Mouse (Mus musculus) kidney, postnatal 36 days (tissue): ENCODE data around the gene Fip1l1.
A peak's percentile ranks its signal among the peaks of the same experiment; 100 is the strongest.

Experiments
- DNase-seq, 2 experiments: peaks; one replicate each; pipeline ENCODE4 v3.0.0; 2021 to 2022; ENCODE audit warnings: mixed read lengths in 2 of 2

Gene Fip1l1

DNA sequence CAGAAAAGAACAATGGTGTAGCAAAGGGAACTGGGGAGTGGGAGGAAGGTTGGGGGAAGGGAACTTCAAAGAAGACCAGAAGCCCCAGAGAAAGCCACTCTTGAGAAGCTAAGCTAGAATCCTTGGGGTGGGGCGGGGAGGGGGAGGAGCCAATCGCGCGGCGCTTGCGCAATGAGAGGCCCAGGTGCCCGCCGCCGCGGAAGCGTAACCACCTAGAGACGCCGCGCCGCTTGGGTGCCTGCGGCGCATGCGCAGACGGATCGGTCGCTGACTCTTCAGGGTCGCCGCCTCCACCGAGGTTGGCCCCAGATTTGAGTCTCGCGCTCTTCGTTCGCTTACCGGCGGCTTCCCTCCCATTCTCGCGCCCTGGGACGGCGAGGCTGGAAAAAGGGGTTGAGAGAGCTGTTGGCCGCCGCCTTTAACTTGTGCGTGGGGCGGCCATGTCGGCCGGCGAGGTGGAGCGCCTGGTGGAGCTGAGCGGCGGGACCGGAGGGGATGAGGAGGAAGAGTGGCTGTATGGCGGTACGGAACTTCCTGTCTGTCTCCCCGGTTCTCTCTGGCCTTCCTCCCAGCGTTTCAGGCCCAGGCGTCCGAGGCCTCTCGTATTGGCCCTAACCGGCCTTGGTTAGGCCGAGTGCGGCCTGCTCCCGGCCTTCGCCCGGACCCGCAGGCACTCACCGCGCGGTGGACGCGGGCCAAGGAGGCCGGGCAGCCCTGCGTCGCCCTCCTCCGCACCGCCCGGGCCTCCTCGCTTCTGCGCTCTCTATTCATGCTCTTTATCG lies at the start of gene Fip1l1:
Fip1l1 (plus strand) TSS at position 210 of the 782 bp plus-strand sequence.
- peak; percentile 92 to 96 for DNase-seq

- no peak for DNase-seq
Measured at GRCm38 (mm10) chr5:74492705-74493104, 42.5 kb upstream of the Fip1l1 start.

DNA sequence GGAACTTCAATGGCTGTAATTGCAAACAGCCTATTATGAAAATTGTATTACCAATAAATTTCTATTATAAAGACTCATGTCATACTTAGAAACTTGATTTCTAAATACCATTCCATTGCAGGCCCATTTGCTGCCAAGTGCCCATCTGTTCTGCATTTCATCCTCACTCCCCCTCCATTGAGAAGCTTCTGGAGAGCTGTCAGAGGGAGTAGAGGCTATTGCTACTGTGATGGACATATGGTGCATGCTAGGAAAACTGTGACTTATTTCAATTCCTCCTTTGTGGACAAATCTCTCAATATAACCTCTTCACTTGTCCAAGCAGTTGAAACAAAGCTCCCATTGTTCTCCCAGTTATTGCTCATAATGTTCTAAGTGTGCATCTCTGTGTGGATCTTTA lies 23.6 kb upstream of the Fip1l1 start:
- DNase-seq = no peak

- no peak for DNase-seq
Measured at GRCm38 (mm10) chr5:74527025-74527424, 8.2 kb upstream of the Fip1l1 start.

DNA sequence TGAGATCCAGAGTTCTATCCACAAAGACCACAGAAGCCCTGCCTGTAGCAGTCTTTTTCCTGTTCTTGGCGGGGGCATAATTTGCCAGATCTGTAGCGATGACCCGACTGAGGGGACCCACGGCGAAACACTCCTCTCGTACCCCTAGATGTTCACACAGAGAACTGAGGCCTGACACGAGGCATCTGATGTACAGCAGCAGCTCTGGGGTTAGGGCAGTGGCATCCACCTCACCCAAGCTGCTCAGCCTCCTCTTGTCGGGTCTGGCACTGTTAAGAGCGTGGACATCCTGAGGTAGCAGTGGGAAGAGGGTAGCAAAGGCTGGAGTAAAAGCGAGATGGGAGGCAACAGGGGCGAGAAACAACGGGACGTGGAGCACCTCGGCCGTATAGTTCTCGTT lies 4.5 kb upstream of the Fip1l1 start:
- no peak for DNase-seq

DNA sequence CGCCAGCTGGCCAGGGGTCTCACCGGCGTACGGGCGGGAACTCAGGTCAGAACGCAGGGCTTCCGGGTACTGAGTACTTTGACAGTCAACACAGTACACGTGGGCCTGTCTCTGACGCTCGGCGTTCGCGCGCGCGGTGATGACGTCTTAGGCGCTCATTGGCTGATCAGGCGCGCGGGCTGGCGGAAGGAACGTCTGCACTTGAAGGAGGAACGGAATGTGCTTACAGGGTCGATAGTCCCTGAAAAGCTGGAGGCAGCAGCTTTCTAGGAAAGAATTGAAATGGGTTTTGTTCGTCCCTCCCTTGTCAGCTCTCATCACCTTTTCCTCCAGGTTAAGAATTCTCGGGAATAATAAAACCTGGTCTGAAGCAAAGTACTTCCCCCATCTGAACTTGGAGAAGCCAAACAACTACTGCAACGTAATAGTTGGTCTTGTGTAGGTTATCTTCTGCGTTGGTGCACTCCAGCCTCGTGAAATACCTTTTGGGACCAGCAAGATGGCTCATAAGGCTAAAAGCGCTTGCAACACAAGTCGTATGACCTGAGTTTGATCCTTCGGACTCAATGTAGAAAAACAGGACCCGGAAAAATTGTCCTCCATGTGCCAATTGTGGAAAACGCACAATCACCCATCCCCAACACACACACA lies 3.5 kb upstream of the Fip1l1 start, which contains the start of gene Scfd2:
Scfd2 (minus strand) TSS at position 130 of the 651 bp plus-strand sequence.
- DNase-seq = peak; percentile 98 to 99

- DNase-seq = no peak
Measured at GRCm38 (mm10) chr5:74536180-74536947, 1.1 kb downstream of the Fip1l1 start.

- DNase-seq = no peak
Measured at GRCm38 (mm10) chr5:74545606-74546005, 10.4 kb downstream of the Fip1l1 start.

DNA sequence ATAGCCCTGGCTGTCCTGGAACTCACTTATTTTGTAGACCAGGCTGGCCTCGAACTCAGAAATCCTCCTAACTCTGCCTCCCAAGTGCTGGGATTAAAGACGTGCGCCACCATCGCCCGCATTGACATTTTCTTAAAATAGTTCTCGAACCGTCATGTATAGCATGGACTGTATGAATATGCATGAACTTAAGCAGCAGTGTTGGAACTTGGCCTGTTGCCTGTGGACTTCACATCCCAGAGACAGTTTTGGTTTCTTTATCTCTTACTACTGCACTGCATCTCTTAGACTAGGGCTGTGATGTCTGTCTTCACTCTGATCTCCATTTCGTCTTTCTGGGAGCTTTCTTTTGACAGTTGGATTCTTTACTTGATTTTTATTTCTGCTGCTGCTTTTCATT lies 14.3 kb downstream of the Fip1l1 start:
- DNase-seq = no peak

GRCm38 (mm10) chr5:74561151-74561550 lies 25.9 kb downstream of the Fip1l1 start:
- peak; percentile 11 to 29 for DNase-seq

DNA sequence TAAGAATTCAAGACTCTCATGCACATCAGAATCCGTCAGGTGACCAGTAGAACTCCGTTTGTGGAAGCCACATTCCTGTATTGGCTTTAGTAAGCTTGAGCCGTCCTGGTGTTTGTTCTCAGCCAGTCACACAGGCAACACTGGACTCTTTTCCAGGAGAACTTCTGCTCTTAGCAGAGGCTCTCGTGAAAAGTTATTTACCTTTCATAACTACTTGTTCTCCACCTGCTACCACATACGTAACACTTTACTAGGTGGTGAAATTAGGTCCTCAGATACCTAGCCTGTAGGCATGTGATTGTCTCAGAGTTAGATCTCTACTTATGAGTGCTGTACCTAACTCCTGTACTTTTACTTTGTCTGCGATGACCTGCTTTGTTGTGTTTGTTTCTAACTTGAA lies 36.5 kb downstream of the Fip1l1 start:
- DNase-seq = no peak

DNA sequence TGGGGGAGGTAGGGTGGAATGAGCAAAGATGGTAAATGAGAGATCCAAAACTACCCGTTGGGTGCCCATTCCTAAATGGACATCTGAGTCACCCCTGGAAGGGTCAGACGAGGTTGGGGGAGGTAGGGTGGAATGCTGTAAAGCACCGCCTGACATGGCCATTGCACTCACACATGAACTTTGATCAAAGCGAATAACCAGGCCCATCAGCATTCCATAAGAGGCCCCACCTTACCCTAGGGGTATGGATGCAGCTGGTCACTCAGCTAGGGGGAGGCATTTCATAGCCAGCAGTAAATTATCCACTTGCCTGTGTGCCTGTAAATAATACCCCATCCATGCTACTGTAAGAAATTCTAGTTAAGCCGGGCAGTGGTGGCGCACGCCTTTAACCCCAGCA lies 53.9 kb downstream of the Fip1l1 start:
- DNase-seq = no peak

- no peak for DNase-seq
Measured at GRCm38 (mm10) chr5:74591413-74591812, 56.2 kb downstream of the Fip1l1 start.

- no peak for DNase-seq
Measured at GRCm38 (mm10) chr5:74593147-74593546, 57.9 kb downstream of the Fip1l1 start.

DNA sequence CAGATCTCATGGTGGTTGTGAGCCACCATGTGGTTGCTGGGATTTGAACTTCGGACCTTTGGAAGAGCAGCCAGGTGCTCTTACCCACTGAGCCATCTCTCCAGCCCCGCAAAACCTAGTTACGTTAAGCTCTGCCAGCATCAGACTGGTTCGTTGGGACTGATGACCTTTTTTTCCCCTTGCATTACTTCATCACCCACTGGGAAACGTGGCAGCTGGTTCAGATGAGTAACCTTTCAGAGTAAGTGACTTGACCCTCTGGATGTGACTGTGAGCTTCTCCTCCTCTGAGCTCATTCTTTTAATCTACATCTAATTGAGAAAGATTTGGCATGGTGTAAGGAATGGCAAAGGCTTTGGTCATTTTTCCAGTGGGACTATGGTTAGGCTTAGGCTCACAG lies 64.8 kb downstream of the Fip1l1 start:
- no peak for DNase-seq

GRCm38 (mm10) chr5:74601171-74601570 lies 65.9 kb downstream of the Fip1l1 start:
- peak in 1 of 2 experiments; percentile 25 for DNase-seq

- DNase-seq = no peak
Measured at GRCm38 (mm10) chr5:74601965-74602364, 66.7 kb downstream of the Fip1l1 start.

- no peak for DNase-seq
Measured at GRCm38 (mm10) chr5:74602371-74602770, 67.1 kb downstream of the Fip1l1 start.

DNA sequence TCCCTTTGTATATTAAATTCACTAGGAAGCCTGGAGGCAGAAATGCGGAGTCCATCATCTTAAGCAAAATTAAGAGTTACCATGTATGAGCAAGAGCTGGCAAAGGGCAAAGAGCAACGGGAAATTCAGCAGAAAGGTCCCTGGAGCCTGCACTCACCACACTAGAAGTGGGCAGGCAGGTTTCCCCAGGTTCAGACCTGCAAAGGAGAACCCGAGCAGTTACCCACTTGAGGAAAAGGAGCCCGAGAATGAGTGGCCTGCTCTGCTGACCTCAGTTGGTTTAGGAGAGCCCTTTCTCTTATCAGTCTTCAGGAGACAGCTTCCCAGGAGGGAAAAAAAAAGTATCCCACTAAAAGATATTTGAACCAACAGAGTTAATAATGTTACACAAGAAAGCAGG lies 68.1 kb downstream of the Fip1l1 start:
- DNase-seq = no peak

GRCm38 (mm10) chr5:74606213-74606612 lies 71.0 kb downstream of the Fip1l1 start:
- DNase-seq = no peak

- no peak for DNase-seq
Measured at GRCm38 (mm10) chr5:74610511-74610910, 75.3 kb downstream of the Fip1l1 start.

DNA sequence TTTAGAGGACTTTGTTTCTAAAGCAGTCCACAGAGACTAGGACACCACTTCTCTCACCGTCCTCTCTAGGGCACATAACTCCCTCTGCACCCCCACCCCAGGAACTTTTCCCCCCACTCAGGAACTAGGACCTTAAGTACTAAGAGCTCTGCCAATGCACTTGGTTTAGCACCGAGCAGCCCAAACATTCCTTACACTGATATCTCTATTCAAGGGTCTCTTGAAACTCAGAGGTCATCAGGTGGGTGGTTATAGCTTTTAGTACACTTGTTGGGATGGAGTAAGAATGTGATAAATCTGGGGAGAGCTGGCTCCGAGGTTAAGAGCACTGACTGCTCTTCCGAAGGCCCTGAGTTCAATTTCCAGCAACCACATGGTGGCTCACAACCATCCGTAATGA lies 77.5 kb downstream of the Fip1l1 start:
- DNase-seq = no peak

GRCm38 (mm10) chr5:74613491-74614151 lies 78.4 kb downstream of the Fip1l1 start:
- DNase-seq = no peak
